Mouse (Mus musculus) bone marrow, adult 2 months (tissue): ENCODE measurements at regions not wholly inside any gene's neighbourhood (a gene's known extent, or its start where the extent isn't known, plus 50 kb on each side); places are given as distances from the start of the nearest gene placed in this dataset.

Experiments used
- CTCF ChIP-seq: fragments of 200-500 bp; IDR thresholded peaks from 2 replicates; pipeline ENCODE4 v1.5.1; 2011; ENCODE audit warnings: low read length, control low read depth; ENCODE audit not compliant: control insufficient read depth, insufficient read depth
- POLR2A ChIP-seq: fragments of 200-500 bp; IDR thresholded peaks from 2 replicates; pipeline ENCODE4 v1.6.1; 2011; ENCODE audit warnings: low read depth, mild to moderate bottlenecking, control low read depth, low read length, borderline replicate concordance; ENCODE audit not compliant: control insufficient read depth

GRCm38 (mm10) chr8:90636770-90637169 is 180.4 kb downstream of the Gm19935 start:
- TF ChIP-seq POLR2A, result no peak
- TF ChIP-seq CTCF, result no peak
